Mouse (Mus musculus): ENCODE measurements around the gene Mex3b. TPM values are rescaled to one million over a fixed set of nuclear protein-coding genes. Genes with fewer than 3 reads are reported as not detected.

Gene Mex3b
- total RNA-seq, 2 experiments from 2014 or later, result 4.1 to 5.2 TPM

- intact Hi-C loops (cut with DNase I), result no loop called here
- no peak for DNase-seq
Measured at GRCm38 (mm10) chr7:82910536-82911384, 43.6 kb downstream of the Mex3b start.

DNA sequence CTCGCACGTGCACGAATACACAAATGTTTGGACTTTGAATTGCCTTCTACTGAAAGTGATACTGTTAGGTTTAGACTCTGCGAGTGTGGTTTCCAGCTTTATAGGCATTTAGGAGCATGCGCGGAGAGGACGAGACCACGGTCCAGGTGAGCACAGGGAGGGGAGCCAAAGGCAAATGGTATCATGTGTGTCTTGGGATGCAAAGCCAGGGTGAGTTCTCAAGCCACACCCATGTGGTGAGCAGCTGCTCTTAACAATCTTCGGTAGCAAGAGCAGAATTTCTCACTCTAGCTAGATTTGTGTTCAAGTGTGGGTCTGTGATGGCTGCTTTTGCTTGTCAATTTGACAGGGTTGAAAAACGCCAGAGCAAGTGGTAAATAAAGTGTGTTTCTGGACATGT is 44.4 kb downstream of the Mex3b start:
- intact Hi-C loops (cut with DNase I), result no loop called here
- DNase-seq, result no peak

GRCm38 (mm10) chr7:82914297-82914696 is 47.2 kb downstream of the Mex3b start:
- intact Hi-C loops (cut with DNase I), result no loop called here
- DNase-seq, result no peak

Other genes starting within 250 kb of the Mex3b start
- 1 to 10 TPM; 2.6 to 3.9 TPM for gene Saxo2, start 218.8 kb upstream of the Mex3b start, total RNA-seq (2021)
- 10 to 100 TPM; 11.1 to 11.9 TPM for gene Efl1, start 218.7 kb upstream of the Mex3b start, total RNA-seq (2021)

All from heart, postnatal 14 days (tissue).